Mouse (Mus musculus): Measurements from ENCODE around the gene Lrrc57.
A peak's percentile ranks its signal among the peaks of the same experiment; 100 is the strongest.
"Not testable (repeated sequence)": the region's sequence is repeated elsewhere in the genome, so short reads cannot be mapped to it uniquely, and the experiment has no call there.

The Lrrc57 gene

DNA sequence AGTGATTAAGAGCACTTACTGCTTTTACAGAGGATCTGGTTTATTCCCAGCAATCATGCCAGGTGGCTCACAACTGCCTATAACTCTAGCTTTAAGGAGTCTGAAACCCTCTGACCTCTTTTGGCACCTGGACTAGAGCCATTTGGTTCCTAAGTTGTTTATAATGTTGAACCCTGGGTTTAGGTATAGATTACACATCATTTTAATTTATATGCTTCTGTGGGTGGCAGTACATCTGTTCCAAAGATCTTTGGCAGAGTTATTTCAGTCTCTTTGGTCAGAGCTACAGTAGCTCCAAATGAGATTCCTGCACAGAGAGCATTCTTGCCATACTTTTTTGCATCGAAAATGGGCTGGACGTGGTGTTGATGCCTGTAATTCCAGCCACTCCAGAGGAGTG lies 11.6 kb downstream of the Lrrc57 start:
- no peak for DNase-seq

DNA sequence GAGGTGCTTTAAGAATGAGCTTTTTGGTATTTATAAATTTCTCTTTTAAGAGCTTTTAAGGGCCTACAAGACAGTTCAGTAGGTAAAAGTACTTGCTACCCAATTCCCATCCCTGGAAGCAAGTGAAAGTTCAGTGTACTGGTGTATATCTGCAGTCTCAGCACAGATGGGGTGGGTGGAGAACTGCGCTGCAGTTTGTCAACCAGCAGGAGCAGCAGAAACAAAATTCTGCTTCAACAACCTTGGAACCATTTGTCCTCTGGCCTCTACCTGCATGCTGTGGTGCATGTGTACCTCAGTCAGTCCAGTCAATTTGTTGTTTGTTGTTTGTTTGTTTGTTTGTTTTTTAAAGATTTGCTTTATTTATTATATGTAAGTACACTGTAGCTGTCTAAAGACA lies 17.1 kb downstream of the Lrrc57 start:
- peak in 1 of 2 experiments; percentile 23 for DNase-seq

DNA sequence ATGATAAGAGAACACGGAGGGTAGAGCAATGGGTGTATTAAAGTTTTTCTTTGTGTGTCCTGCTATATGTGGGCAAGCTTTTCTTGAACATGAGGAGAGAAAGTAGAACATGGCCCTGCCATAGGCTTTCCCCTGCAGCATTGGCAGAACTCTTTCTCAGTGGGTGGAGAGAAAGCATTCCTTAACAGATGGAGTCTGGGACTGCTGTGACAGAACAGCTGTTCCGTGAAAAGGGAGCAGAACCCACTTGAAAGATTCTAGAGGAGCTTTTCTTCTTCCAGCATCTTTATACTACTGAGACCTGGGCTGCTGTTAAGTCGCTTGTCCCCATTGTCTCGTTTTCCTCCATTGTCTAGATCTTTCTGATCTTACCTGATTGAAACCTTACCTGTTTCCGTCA lies 19.6 kb downstream of the Lrrc57 start:
- no peak for DNase-seq

GRCm38 (mm10) chr2:120578286-120578685 lies 31.0 kb downstream of the Lrrc57 start:
- no peak for DNase-seq

DNA sequence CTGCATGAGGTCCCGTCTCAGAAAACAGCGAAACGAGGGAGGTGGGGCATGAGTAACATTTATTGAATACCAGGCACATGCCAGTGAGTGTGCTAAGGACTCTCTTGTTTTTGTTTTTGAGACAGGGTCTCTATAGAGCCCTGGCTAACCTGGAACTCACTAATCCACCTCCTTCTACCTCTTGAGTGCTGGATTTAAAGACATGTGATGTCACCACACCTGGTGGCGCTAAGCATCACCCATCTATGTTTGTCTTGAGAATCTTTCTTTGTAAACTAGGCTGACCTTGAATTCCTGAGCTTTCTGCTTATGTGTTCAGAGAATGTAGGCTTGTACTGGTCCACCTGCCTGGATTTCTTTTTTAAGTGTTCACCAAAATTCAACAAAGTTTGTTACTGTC lies 31.5 kb downstream of the Lrrc57 start:
- DNase-seq: no peak

DNA sequence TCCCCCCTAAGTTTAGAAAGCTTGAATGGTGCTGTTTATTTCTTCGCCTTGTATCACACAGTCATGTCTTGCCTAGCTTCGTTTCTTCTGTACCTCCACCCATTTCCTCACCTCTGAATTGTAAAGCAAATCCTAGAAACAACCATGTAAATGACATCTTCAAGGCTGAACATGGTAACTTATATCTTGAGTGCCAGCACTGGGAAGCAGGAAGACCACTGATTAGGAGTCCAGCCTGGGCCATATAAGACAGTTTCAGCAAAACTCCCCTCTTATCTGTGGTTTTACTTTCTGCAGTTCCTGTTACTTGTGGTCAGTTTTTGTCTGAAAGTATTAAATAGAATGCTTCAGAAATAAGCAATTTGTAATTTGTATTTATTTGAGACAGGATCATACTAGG lies 33.3 kb downstream of the Lrrc57 start:
- no peak for DNase-seq

DNA sequence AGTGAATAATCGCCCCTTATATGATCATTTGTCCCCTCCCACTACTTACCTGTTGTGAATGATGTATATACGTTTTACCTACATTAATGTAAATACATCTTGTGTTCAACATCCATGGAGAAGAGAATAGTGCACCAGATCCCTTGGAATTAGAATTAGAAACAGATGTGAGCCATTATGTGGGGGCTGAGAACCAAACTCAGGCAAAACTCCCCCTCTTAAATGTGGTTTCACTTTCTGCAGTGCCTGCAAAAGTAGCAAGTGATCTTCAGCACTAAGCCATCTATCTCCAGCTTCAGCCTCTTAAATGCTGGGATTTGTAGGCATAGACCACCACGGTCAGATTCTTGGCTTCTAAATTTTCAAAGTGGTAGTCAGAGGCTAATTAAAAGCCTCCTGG lies 34.2 kb downstream of the Lrrc57 start:
- DNase-seq: no peak

DNA sequence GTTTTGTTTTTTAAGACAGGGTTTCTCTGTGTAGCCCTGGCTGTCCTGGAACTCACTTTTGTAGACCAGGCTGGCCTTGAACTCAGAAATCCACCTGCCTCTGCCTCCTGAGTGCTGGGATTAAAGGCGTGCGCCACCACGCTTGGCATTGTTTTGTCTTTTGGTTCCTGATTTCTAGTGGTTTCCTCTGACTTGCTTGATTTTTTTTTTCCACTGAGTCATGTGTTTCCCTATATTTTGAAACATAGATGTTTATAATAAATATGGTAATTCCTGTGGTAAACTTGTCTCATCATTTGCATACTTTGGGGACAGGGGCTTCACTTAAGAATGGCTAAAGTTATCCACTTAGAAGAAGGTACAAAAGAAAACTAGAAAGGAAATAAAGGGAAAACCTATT lies 37.2 kb downstream of the Lrrc57 start:
- DNase-seq: not testable (repeated sequence)

DNA sequence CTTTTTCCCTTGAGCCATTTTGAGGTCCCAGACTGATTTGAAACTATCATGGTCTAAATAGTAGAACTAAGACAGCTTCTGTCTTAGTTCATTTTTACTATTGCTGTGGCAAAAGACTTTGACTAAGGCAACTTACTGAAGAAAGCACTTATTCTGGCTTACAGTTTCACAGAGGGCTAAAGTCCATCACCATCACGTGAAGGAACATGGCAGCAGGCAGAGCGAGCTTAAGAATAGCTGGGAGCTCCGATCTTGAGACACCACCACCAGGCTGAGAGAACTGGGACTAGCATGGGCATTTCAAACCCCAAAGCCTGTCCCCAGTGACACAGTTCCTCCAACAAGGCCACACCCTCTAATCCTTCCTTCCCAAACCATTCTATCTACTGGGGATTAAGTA lies 38.2 kb downstream of the Lrrc57 start:
- DNase-seq: peak; percentile 68 to 73

DNA sequence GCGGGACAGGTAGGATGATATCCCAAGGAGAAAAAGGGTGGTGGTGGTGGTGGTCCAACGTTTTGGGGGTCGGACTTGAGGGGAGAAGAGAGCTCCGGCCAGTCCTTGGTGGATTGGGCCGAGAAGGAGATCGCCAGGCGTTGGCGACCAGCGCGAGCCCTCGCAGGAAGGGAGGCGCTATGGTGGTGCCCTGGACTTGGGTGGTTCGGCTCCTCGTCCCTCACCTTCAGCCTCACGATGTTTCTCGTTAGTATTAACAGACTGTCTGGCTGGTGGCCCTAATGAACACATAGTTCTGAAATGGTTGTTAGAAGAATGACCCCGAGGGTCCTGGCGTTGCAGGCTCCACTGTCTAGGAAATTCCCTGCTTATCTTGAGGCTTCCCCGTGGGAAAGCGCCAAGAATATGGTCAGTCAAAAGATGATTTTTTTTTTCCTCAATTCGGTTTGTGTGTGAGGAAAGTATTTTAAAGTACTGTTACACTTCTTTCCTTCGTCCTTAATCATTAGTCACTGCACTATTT lies 41.5 kb downstream of the Lrrc57 start:
- DNase-seq: no peak

DNA sequence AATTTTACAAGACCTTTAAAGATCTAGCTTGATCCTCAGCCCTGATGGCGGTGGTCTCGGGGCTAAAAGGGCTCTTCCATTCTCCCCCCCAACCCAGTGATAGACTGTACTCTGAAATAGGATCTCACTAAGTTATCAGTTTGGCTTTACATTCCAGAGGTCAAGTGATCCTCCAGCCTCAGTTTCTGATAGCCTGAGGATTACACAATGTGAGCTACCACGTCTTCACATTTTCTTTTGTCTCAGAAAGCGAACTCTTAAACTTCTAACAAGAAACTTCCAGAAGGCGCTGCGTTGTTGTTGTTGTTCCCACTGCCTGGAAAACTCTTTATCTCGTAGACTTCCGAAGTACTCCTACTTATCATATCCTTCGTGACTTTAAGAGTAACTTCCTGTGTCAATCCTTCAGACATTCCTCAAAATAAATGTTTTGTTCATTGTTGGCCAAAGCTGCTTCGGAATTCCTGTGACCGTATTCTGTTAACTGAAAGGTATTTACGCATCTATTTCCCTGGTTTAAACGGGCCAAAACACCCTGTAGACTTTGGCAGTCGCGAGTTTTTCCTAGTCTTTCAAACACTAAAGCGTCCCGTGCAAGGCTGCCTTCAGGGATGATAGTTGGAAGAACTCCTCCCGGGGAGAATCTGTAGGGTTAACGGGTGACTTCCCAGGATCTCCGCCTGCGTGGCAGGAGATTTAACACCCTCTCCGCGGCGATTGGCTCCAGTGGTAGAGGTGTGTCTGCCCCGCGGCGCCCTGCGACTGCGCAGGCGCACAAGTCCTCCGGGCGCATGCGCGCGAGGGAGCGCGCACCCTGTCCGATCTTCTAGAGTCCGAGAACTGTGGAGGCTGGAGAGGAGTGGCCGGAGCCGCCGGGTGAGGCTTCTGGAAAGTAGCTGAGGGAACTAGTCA lies 42.2 kb downstream of the Lrrc57 start, which contains the start of gene Snap23:
Gene Snap23 (plus strand): TSS at position 786 of the 912 bp plus-strand sequence.
- DNase-seq: peak; percentile 97 to 98

DNA sequence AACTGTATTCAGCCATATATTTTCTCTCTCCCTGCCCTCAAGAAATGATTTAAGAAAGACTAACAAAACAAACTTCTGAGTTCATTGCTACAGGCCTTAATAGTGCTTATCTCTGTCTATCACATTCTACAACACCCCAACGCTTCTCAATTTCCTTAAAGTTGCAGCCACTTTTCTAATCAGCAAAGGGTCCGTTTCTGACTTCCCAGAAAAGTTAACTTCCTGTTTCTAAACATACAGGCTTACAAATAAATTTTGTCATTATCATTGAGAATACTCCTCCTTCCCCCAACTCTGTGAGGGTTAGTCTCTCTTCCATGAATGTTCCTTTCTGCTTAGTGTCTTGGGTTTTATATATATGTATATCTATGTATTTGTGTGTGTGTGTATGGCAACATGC lies 44.0 kb downstream of the Lrrc57 start:
- no peak for DNase-seq

- DNase-seq: not testable (repeated sequence)
Measured at GRCm38 (mm10) chr2:120564548-120565188, 44.7 kb downstream of the Lrrc57 start.

GRCm38 (mm10) chr2:120563235-120563990 lies 45.9 kb downstream of the Lrrc57 start, which contains the start of gene Zfp106:
Gene Zfp106, minus strand, starts transcription at chr2:120563843.
- peak; percentile 90 to 91 for DNase-seq

DNA sequence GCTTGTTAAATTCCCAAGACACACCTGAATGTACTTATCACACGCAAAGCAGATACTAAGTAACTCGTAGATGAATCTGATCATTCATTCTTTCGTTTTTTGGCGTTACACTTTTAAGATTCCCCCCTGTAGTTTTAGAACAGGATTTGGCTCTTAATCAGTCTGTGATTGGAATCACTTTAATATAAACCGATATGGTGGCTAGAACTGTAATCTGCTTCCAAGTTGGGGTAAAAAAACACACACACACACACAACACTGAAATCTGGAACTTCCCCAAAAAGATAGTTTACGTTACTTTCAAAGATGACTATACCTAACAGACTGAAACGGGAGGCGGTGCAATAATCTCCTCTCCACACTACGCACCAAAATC lies 46.5 kb downstream of the Lrrc57 start:
- DNase-seq: no peak

GRCm38 (mm10) chr2:120561524-120561923 lies 47.8 kb downstream of the Lrrc57 start:
- no peak for DNase-seq

DNA sequence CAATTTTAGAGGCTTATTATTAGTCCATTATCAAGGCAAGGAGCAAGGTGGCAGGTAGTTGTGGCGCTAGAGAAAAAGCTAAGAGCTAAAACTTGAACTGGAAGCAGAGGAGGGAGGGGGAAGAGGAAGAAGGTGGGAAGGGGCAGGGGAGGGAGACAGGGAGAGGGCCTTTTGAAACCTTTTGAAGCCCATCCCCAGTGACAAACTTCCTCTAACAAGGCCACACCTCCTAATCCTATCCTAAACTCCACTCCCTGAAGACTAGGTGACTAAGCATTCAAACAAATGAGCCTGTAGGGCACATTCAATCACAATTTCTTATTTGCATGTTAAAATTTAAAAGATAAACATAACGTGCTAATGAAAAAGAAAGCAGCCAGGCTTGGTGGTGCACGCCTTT lies 50.5 kb downstream of the Lrrc57 start:
- DNase-seq: no peak

DNA sequence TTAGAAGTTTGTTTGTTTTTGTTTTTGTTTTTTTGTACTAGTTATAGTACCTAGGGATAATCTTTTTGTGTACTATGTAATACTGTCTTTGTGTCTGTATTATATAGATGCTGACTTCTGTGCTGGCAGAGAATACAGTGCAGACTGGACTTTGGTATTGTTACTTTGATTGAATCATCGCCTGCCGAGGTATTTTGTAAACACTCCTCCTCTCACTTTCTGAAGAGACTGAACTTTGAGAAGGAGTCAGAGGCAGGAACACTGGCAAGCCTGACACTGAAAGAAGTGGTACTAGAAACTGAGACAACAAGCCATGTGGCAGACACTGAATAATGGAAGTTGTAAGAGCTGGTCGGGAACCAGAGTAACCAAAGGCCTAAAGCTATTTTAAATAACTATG lies 52.5 kb downstream of the Lrrc57 start:
- peak; percentile 34 to 60 for DNase-seq
